Mouse (Mus musculus): ENCODE results near the gene Psme2b.
"Not testable (repeated sequence)": the region's sequence is repeated elsewhere in the genome, so short reads cannot be mapped to it uniquely, and the experiment has no call there.

The Psme2b gene

GRCm38 (mm10) chr11:48946090-48946489 is at the start of gene Psme2b:
Gene Psme2b (minus strand): TSS chr11:48946190.
- not testable (repeated sequence) for ATAC-seq (ENCODE audit: insufficient number of reproducible peaks, low FRiP score, low TSS enrichment)

GRCm38 (mm10) chr11:48994018-48994417 is 48.0 kb upstream of the Psme2b start, which contains the start of gene Tgtp1:
Gene Tgtp1 (minus strand): TSS chr11:48994172.
- ATAC-seq (ENCODE audit: insufficient number of reproducible peaks, low FRiP score, low TSS enrichment), result not testable (repeated sequence)

GRCm38 (mm10) chr11:48993296-48993695 is 47.3 kb upstream of the Psme2b start:
- not testable (repeated sequence) for ATAC-seq (ENCODE audit: insufficient number of reproducible peaks, low FRiP score, low TSS enrichment)

GRCm38 (mm10) chr11:48991740-48992520 is 45.9 kb upstream of the Psme2b start, which contains the start of gene Gm12185:
Gene Gm12185 (minus strand): TSS chr11:48992226.
- ATAC-seq (ENCODE audit: insufficient number of reproducible peaks, low FRiP score, low TSS enrichment), result not testable (repeated sequence)

- not testable (repeated sequence) for ATAC-seq (ENCODE audit: insufficient number of reproducible peaks, low FRiP score, low TSS enrichment)
Observed at GRCm38 (mm10) chr11:48989981-48990380, 44.0 kb upstream of the Psme2b start.

GRCm38 (mm10) chr11:48988219-48988618 is 42.2 kb upstream of the Psme2b start:
- ATAC-seq (ENCODE audit: insufficient number of reproducible peaks, low FRiP score, low TSS enrichment), result not testable (repeated sequence)

- ATAC-seq (ENCODE audit: insufficient number of reproducible peaks, low FRiP score, low TSS enrichment), result not testable (repeated sequence)
Observed at GRCm38 (mm10) chr11:48982848-48983247, 36.9 kb upstream of the Psme2b start.

GRCm38 (mm10) chr11:48980052-48980451 is 34.1 kb upstream of the Psme2b start:
- not testable (repeated sequence) for ATAC-seq (ENCODE audit: insufficient number of reproducible peaks, low FRiP score, low TSS enrichment)

- ATAC-seq (ENCODE audit: insufficient number of reproducible peaks, low FRiP score, low TSS enrichment), result not testable (repeated sequence)
Observed at GRCm38 (mm10) chr11:48979251-48979650, 33.3 kb upstream of the Psme2b start, which contains the start of gene 9930111J21Rik1. Gene 9930111J21Rik1 (minus strand): TSS chr11:48979398.

GRCm38 (mm10) chr11:48978240-48978939 is 32.4 kb upstream of the Psme2b start, which contains the start of gene Olfr56:
Gene Olfr56 (plus strand): TSS chr11:48978889.
- not testable (repeated sequence) for ATAC-seq (ENCODE audit: insufficient number of reproducible peaks, low FRiP score, low TSS enrichment)

GRCm38 (mm10) chr11:48974686-48975085 is 28.7 kb upstream of the Psme2b start:
- not testable (repeated sequence) for ATAC-seq (ENCODE audit: insufficient number of reproducible peaks, low FRiP score, low TSS enrichment)

GRCm38 (mm10) chr11:48939286-48939685 is 6.7 kb downstream of the Psme2b start:
- not testable (repeated sequence) for ATAC-seq (ENCODE audit: insufficient number of reproducible peaks, low FRiP score, low TSS enrichment)

- not testable (repeated sequence) for ATAC-seq (ENCODE audit: insufficient number of reproducible peaks, low FRiP score, low TSS enrichment)
Observed at GRCm38 (mm10) chr11:48935291-48935690, 10.7 kb downstream of the Psme2b start.

- ATAC-seq (ENCODE audit: insufficient number of reproducible peaks, low FRiP score, low TSS enrichment), result not testable (repeated sequence)
Observed at GRCm38 (mm10) chr11:48933923-48934322, 12.1 kb downstream of the Psme2b start.

- ATAC-seq (ENCODE audit: insufficient number of reproducible peaks, low FRiP score, low TSS enrichment), result not testable (repeated sequence)
Observed at GRCm38 (mm10) chr11:48933422-48933821, 12.6 kb downstream of the Psme2b start.

- not testable (repeated sequence) for ATAC-seq (ENCODE audit: insufficient number of reproducible peaks, low FRiP score, low TSS enrichment)
Observed at GRCm38 (mm10) chr11:48928068-48928467, 17.9 kb downstream of the Psme2b start.

GRCm38 (mm10) chr11:48926437-48926836 is 19.6 kb downstream of the Psme2b start:
- not testable (repeated sequence) for ATAC-seq (ENCODE audit: insufficient number of reproducible peaks, low FRiP score, low TSS enrichment)

- not testable (repeated sequence) for ATAC-seq (ENCODE audit: insufficient number of reproducible peaks, low FRiP score, low TSS enrichment)
Observed at GRCm38 (mm10) chr11:48923818-48924217, 22.2 kb downstream of the Psme2b start.

GRCm38 (mm10) chr11:48918380-48918779 is 27.6 kb downstream of the Psme2b start:
- no peak for ATAC-seq (ENCODE audit: insufficient number of reproducible peaks, low FRiP score, low TSS enrichment)

GRCm38 (mm10) chr11:48913611-48914010 is 32.4 kb downstream of the Psme2b start:
- ATAC-seq (ENCODE audit: insufficient number of reproducible peaks, low FRiP score, low TSS enrichment), result no peak

GRCm38 (mm10) chr11:48908459-48908858 is 37.5 kb downstream of the Psme2b start:
- no peak for ATAC-seq (ENCODE audit: insufficient number of reproducible peaks, low FRiP score, low TSS enrichment)
